Mouse (Mus musculus) thymus, adult 2 months (tissue): Measurements from ENCODE around the gene Mcee. TPM values are rescaled to one million over a fixed set of nuclear protein-coding genes. Genes with fewer than 3 reads are reported as not detected.

ENCODE experiments used
- DNase-seq: peaks from one replicate; pipeline ENCODE4 v3.0.0; 2021
- H3K27ac ChIP-seq: fragments of 200-500 bp; 2 replicates; pipeline ENCODE4 v1.5.1; 2012; ENCODE audit warnings: low read length, control low read depth; ENCODE audit not compliant: control insufficient read depth, insufficient read depth
- H3K27me3 ChIP-seq: fragments of 200-500 bp; 2 replicates; pipeline ENCODE4 v1.6.1; 2012; ENCODE audit warnings: mild to moderate bottlenecking, low read length, moderate library complexity, mixed read lengths; ENCODE audit not compliant: control insufficient read depth, insufficient read depth
- H3K36me3 ChIP-seq: fragments of 200-500 bp; 2 replicates; pipeline ENCODE4 v1.6.1; 2012; ENCODE audit warnings: mild to moderate bottlenecking, low read length, moderate library complexity; ENCODE audit not compliant: control insufficient read depth, insufficient read depth
- H3K4me1 ChIP-seq: fragments of 200-500 bp; replicated peaks from 2 replicates; pipeline ENCODE4 v1.6.1; 2012; ENCODE audit warnings: low read length; ENCODE audit not compliant: control insufficient read depth, insufficient read depth
- H3K4me3 ChIP-seq: fragments of 200-500 bp; 2 replicates; pipeline ENCODE4 v1.5.1; 2012; ENCODE audit warnings: mild to moderate bottlenecking, low read length, control low read depth, moderate library complexity; ENCODE audit not compliant: control insufficient read depth, insufficient read depth
- CTCF ChIP-seq: fragments of 200-500 bp; IDR thresholded peaks from 2 replicates; pipeline ENCODE4 v1.5.1; 2012; ENCODE audit warnings: mild to moderate bottlenecking, control low read depth, low read length, moderate library complexity, borderline replicate concordance; ENCODE audit not compliant: control insufficient read depth, poor library complexity, insufficient read depth; ENCODE audit errors: extremely low read depth
- POLR2A ChIP-seq: fragments of 200-500 bp; IDR thresholded peaks from 2 replicates; pipeline ENCODE4 v1.6.1; 2012; ENCODE audit warnings: mild to moderate bottlenecking, low read length, control low read depth, moderate library complexity; ENCODE audit not compliant: control insufficient read depth, poor library complexity, insufficient read depth; ENCODE audit errors: extremely low read depth
- WGBS: fragments of 180-500 bp; shearing (Covaris S2); methylation state at CpG from one replicate; pipeline ENCODE4 v1.1.7; 2018; 5-methylcytosine and 5-hydroxymethylcytosine counted together
- polyA plus RNA-seq: library from polyadenylated mRNA; depleted of rRNA; stranded (reverse); fragments of >200 nt; gene quantifications from 2 replicates; pipeline ENCODE4 v1.2.3, GENCODE M21; 2012

The Mcee gene
- polyA plus RNA-seq, 1 experiment = 16.9 TPM

- TF ChIP-seq CTCF (no peak), POLR2A (no peak)
- no peaks in the 10 kb centered on the region for H3K27me3 ChIP-seq
- H3K36me3 ChIP-seq = peaks cover 4% of the 10 kb centered on the region; the same call in 1 of the 2 replicates
- WGBS = 95% methylated on average over 9 of the region's 9 CpGs
- H3K27ac ChIP-seq = no peak overlapping the region
- DNase-seq = no peak
- H3K4me1 ChIP-seq = no peaks in the 10 kb centered on the region
- H3K4me3 ChIP-seq = no peak overlapping the region
Observed at GRCm38 (mm10) chr7:64357405-64357804, 35.0 kb upstream of the Mcee start.

GRCm38 (mm10) chr7:64358666-64359065 is 33.7 kb upstream of the Mcee start:
- no peak for TF ChIP-seq POLR2A
- H3K27ac ChIP-seq = no peak overlapping the region
- no peak for DNase-seq
- no peaks in the 10 kb centered on the region for H3K27me3 ChIP-seq
- peaks cover 6% of the 10 kb centered on the region; the same call in 1 of the 2 replicates for H3K36me3 ChIP-seq
- WGBS = 96% methylated on average over 6 of the region's 6 CpGs
- H3K4me1 ChIP-seq = no peaks in the 10 kb centered on the region
- no peak overlapping the region for H3K4me3 ChIP-seq

- Histone ChIP-seq H3K27me3 (no peaks in the 10 kb centered on the region), H3K27ac (no peak overlapping the region), H3K4me1 (no peaks in the 10 kb centered on the region), H3K4me3 (no peak overlapping the region), H3K36me3 (peaks cover 7% of the 10 kb centered on the region; the same call in 1 of the 2 replicates)
- TF ChIP-seq POLR2A (no peak), CTCF (no peak)
- no peak for DNase-seq
- 91% methylated on average over 20 of the region's 20 CpGs for WGBS
Observed at GRCm38 (mm10) chr7:64359943-64360585, 32.3 kb upstream of the Mcee start.

GRCm38 (mm10) chr7:64360586-64360945 is 31.8 kb upstream of the Mcee start:
- Histone ChIP-seq H3K4me1 (no peaks in the 10 kb centered on the region), H3K27me3 (no peaks in the 10 kb centered on the region), H3K4me3 (no peak overlapping the region), H3K27ac (no peak overlapping the region), H3K36me3 (peaks cover 7% of the 10 kb centered on the region; the same call in 1 of the 2 replicates)
- DNase-seq = no peak
- WGBS = 91% methylated on average over 3 of the region's 3 CpGs
- TF ChIP-seq CTCF (no peak), POLR2A (no peak)

- H3K27me3 ChIP-seq = no peaks in the 10 kb centered on the region
- WGBS = 98% methylated on average over 5 of the region's 5 CpGs
- TF ChIP-seq POLR2A = no peak
- no peak overlapping the region for H3K4me3 ChIP-seq
- H3K27ac ChIP-seq = no peak overlapping the region
- H3K36me3 ChIP-seq = 0 out of 2 replicates have a peak, but pooled peaks cover 7% of the 10 kb centered on the region
- DNase-seq = no peak
- no peaks in the 10 kb centered on the region for H3K4me1 ChIP-seq
Observed at GRCm38 (mm10) chr7:64365863-64366262, 26.5 kb upstream of the Mcee start.

GRCm38 (mm10) chr7:64369841-64370240 is 22.6 kb upstream of the Mcee start:
- no peak for DNase-seq
- Histone ChIP-seq H3K27me3 (no peaks in the 10 kb centered on the region), H3K4me3 (no peak overlapping the region), H3K4me1 (0 out of 2 replicates have a peak, but pooled peaks cover 2% of the 10 kb centered on the region), H3K36me3 (0 out of 2 replicates have a peak, but pooled peaks cover 4% of the 10 kb centered on the region), H3K27ac (no peak overlapping the region)
- WGBS = 92% methylated on average over 6 of the region's 6 CpGs
- TF ChIP-seq POLR2A = no peak
- TF ChIP-seq CTCF = no peak
